Mouse (Mus musculus) CH12.LX (cell line): ENCODE data around the gene Fgfr2.

Source experiments
- BHLHE40 ChIP-seq: IDR thresholded peaks from 2 replicates; pipeline ENCODE4 v1.6.1; 2011; ENCODE audit warnings: mild to moderate bottlenecking, low read depth, low read length, improper control_type of control experiment
- CTCF ChIP-seq, 2 experiments: IDR thresholded peaks in 1 of 2; conservative IDR thresholded peaks in 1 of 2; 2 replicates each; pipeline ENCODE4 v1.5.1; 2011 to 2012; ENCODE audit warnings: low read depth in 2 of 2, low read length in 2 of 2, improper control_type of control experiment in 1 of 2, inconsistent platforms in 1 of 2, mild to moderate bottlenecking in 1 of 2, moderate library complexity in 1 of 2
- HCFC1 ChIP-seq: IDR thresholded peaks from 2 replicates; pipeline ENCODE4 v1.6.1; 2012; ENCODE audit warnings: low read depth, mild to moderate bottlenecking, inconsistent platforms, low read length, improper control_type of control experiment
- JUN ChIP-seq: IDR thresholded peaks from 2 replicates; pipeline ENCODE4 v1.6.1; 2011; ENCODE audit warnings: low read depth, mild to moderate bottlenecking, low read length, improper control_type of control experiment, moderate library complexity; ENCODE audit not compliant: insufficient read depth
- MAX ChIP-seq: IDR thresholded peaks from 2 replicates; pipeline ENCODE4 v1.6.1; 2011; ENCODE audit warnings: low read length, improper control_type of control experiment
- MYC ChIP-seq: IDR thresholded peaks from 2 replicates; pipeline ENCODE4 v1.6.1; 2011; ENCODE audit warnings: low read depth, mild to moderate bottlenecking, improper control_type of control experiment, low read length
- POLR2A ChIP-seq: IDR thresholded peaks from 2 replicates; pipeline ENCODE4 v1.6.1; 2011; ENCODE audit warnings: low read depth, mild to moderate bottlenecking, improper control_type of control experiment, low read length
- POLR2AphosphoS2 ChIP-seq: IDR thresholded peaks from 2 replicates; pipeline ENCODE4 v1.6.1; 2011; ENCODE audit warnings: low read depth, low read length, improper control_type of control experiment
- SMC3 ChIP-seq: IDR thresholded peaks from 2 replicates; pipeline ENCODE4 v1.6.1; 2011; ENCODE audit warnings: low read depth, low read length, improper control_type of control experiment
- TBP ChIP-seq: conservative IDR thresholded peaks from 2 replicates; pipeline ENCODE4 v1.6.1; 2011; ENCODE audit warnings: low read depth, low read length, improper control_type of control experiment
- UBTF ChIP-seq: IDR thresholded peaks from 2 replicates; pipeline ENCODE4 v1.6.1; 2012; ENCODE audit warnings: low read depth, mild to moderate bottlenecking, inconsistent platforms, low read length, improper control_type of control experiment, moderate library complexity
- USF1 ChIP-seq: IDR thresholded peaks from 2 replicates; pipeline ENCODE4 v1.6.1; 2014; ENCODE audit warnings: low read depth, mild to moderate bottlenecking, inconsistent platforms, low read length, improper control_type of control experiment

DNA sequence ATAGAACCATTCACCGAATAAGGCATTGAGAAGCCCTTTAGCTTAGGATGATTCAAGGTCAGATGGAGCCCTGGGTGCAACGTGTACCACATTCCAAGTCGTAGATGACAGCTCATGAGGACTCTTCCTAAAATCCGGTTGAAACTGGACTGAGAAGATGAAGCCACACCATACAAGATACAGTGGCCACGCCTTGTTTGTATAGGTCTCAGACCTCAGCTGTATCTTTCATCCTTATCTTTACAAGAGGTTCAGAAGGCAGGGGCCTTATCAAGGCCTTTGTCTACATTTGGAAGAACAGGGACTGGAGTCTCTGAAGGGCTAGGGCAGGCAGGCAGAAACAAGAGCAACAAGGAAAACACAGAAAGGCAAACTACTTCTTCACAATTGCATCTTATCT, 2974.2 kb downstream of the Fgfr2 start:
- TF ChIP-seq CTCF (conservative IDR thresholded peaks at IDR 0.05 in 1 of 2, IDR thresholded peaks at IDR 0.05 in 1 of 2; ENCODE audit: low read depth in 2 of 2, low read length in 2 of 2) = no peak
- TF ChIP-seq MAX = no peak
- no peak for TF ChIP-seq POLR2AphosphoS2
- no peak for TF ChIP-seq SMC3
- no peak for TF ChIP-seq TBP
- no peak for TF ChIP-seq UBTF
- no peak for TF ChIP-seq BHLHE40
- TF ChIP-seq POLR2A = no peak
- TF ChIP-seq USF1 = no peak
- TF ChIP-seq HCFC1 = no peak
- TF ChIP-seq MYC = no peak
- no peak for TF ChIP-seq JUN
